Mouse (Mus musculus): ENCODE data around the gene Wdr62. TPM values are rescaled to one million over a fixed set of nuclear protein-coding genes. Genes with fewer than 3 reads are reported as not detected.
A peak's percentile ranks its signal among the peaks of the same experiment; 100 is the strongest.

The Wdr62 gene
- polyA plus RNA-seq, 1 experiment = 4.6 TPM

GRCm38 (mm10) chr7:30313666-30314320 is 33.6 kb upstream of the Wdr62 start:
- Histone ChIP-seq H3K27ac (replicated peaks; ENCODE audit: low read depth, low read length) (no peak overlapping the region), H3K4me1 (ENCODE audit: control insufficient read depth, insufficient read depth, insufficient read length, low read length) (peaks cover 5% of the 10 kb centered on the region), H3K4me3 (ENCODE audit: insufficient read depth, low read depth, low read length) (no peak overlapping the region)

GRCm38 (mm10) chr7:30310136-30310535 is 29.9 kb upstream of the Wdr62 start:
- Histone ChIP-seq H3K4me3 (ENCODE audit: insufficient read depth, low read depth, low read length) (no peak overlapping the region), H3K27ac (replicated peaks; ENCODE audit: low read depth, low read length) (no peak overlapping the region), H3K4me1 (ENCODE audit: control insufficient read depth, insufficient read depth, insufficient read length, low read length) (peaks cover 5% of the 10 kb centered on the region)

DNA sequence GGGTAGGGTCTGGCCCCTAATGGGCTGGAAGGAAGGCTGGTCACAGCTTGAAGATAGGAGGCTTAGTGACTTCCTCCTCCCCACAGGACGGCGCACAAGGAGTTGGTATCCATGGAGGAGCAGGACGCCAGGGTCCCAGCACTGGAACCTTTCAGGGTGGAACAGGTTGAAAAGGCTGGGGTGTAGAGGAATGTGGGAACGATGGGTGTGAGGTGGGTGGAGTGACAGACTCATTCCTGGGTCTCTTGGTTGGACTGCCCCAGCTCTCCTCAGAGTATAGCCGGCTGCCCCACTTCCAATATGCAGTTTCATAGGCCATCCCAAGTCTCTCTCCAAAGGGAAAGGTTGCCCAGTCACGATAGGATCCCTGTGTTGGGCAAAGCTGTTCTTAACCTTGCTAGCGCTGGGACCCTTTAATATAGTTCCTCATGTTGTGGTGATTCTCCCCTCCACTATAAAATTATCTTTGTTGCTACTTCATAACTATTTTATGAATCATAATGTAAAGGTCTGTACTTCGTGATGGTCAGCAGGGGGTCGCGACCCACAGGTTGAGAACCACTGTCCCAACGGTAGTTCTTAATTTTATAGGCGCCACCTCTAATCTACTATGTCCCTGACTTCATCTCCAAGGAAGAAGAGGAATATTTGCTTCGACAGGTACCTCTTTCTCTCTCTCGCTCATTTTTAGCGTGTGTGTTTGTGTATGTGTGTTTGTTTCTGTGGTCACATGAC is 29.3 kb upstream of the Wdr62 start:
- peak overlapping the region; percentile 66 for H3K4me3 ChIP-seq (ENCODE audit: insufficient read depth, low read depth, low read length)
- peaks cover 5% of the 10 kb centered on the region for H3K4me1 ChIP-seq (ENCODE audit: control insufficient read depth, insufficient read depth, insufficient read length, low read length)
- no peak overlapping the region for H3K27ac ChIP-seq (replicated peaks; ENCODE audit: low read depth, low read length)

DNA sequence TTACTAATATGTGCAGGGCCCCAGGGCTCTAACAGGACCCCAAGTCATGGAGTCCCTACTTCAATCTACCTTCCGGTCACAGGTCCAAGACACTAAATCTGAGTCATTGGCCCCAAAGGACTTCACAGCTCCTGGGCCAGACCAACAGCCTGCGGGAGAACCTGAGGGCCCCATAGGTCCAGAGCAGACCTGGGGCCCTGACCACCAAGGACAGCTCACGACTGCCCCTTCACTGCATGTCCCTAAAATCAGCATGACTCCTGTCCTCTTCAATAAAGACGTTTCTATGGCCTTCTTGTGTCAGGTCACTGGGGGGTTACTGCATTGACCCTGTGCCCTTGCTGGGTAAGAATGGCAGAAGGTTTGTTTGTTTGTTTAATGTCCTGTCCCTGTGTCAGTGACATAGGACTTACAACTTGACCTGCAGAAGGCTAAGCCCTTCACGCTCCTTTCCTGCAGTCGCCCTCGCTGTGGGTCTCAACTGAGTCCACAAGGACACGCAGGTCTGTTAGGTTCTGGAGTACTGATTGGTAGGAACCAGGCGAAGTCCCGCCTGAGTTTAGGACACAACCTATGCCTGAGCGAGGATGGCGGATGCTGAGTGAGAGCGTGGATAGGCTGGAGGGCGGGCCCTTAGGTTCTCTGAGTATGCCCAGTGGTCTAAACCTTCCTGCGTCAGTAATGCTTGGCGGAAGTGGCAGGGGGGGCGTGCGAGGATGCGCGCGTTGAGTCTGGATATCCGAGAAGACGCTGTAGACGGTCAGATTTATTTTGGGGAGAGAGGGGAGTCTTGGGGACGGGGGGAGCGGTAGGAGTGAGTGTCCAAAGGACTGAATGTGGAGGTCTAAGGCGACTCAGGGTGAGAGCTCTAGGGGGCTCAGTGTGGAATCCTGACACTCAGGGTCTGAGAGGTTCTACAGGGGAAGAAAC is 28.1 kb upstream of the Wdr62 start, which contains the start of gene Alkbh6:
Gene Alkbh6, plus strand, starts transcription at position 642 of the 930 bp plus-strand sequence.
- H3K4me1 ChIP-seq (ENCODE audit: control insufficient read depth, insufficient read depth, insufficient read length, low read length) = peaks cover 5% of the 10 kb centered on the region
- H3K4me3 ChIP-seq (ENCODE audit: insufficient read depth, low read depth, low read length) = peak within 1 kb of the TSS; percentile 66
- H3K27ac ChIP-seq (replicated peaks; ENCODE audit: low read depth, low read length) = peak within 1 kb of the TSS; percentile 88

GRCm38 (mm10) chr7:30306083-30306779 is 26.0 kb upstream of the Wdr62 start:
- Histone ChIP-seq H3K27ac (replicated peaks; ENCODE audit: low read depth, low read length) (no peak overlapping the region), H3K4me3 (ENCODE audit: insufficient read depth, low read depth, low read length) (no peak overlapping the region), H3K4me1 (ENCODE audit: control insufficient read depth, insufficient read depth, insufficient read length, low read length) (peaks cover 5% of the 10 kb centered on the region)

GRCm38 (mm10) chr7:30300914-30301313 is 20.7 kb upstream of the Wdr62 start:
- no peak overlapping the region for H3K27ac ChIP-seq (replicated peaks; ENCODE audit: low read depth, low read length)
- no peaks in the 10 kb centered on the region for H3K4me1 ChIP-seq (ENCODE audit: control insufficient read depth, insufficient read depth, insufficient read length, low read length)
- no peak overlapping the region for H3K4me3 ChIP-seq (ENCODE audit: insufficient read depth, low read depth, low read length)

DNA sequence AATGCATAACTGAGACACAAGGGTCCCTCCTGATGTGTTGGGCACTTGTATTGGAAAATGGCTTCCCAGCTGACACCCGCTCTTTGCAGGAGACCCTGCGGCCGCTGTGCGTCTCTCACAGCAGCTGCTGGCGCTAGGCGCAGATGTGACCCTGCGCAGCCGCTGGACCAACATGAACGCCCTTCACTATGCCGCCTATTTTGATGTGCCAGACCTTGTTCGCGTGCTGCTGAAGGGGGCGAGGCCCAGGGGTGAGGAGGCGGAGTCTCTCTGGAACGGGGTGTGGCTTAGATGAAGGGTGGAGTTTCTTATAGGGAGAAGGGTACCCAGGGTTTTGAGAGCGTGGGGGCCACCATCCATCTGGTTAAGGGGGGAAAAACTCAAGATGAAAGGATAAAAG is 17.0 kb upstream of the Wdr62 start:
- H3K4me3 ChIP-seq (ENCODE audit: insufficient read depth, low read depth, low read length) = no peak overlapping the region
- H3K4me1 ChIP-seq (ENCODE audit: control insufficient read depth, insufficient read depth, insufficient read length, low read length) = peaks cover 9% of the 10 kb centered on the region
- no peak overlapping the region for H3K27ac ChIP-seq (replicated peaks; ENCODE audit: low read depth, low read length)

DNA sequence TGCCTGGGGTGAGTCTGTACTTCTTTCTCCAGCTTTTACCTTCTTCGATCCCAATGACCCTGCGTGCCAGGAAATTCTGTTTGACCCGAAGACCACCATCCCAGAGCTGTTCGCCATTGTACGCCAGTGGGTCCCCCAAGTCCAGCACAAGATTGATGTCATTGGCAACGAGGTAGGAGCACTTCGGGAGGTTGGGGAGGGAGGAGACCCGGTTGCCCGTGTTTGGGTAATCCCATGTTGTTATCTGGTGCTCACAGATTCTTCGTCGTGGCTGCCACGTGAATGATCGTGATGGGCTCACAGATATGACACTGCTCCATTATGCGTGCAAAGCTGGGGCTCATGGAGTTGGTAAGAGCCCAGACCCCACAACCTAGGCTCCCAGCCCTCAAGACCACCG is 16.6 kb upstream of the Wdr62 start:
- no peak overlapping the region for H3K4me3 ChIP-seq (ENCODE audit: insufficient read depth, low read depth, low read length)
- H3K27ac ChIP-seq (replicated peaks; ENCODE audit: low read depth, low read length) = no peak overlapping the region
- peaks cover 9% of the 10 kb centered on the region for H3K4me1 ChIP-seq (ENCODE audit: control insufficient read depth, insufficient read depth, insufficient read length, low read length)

DNA sequence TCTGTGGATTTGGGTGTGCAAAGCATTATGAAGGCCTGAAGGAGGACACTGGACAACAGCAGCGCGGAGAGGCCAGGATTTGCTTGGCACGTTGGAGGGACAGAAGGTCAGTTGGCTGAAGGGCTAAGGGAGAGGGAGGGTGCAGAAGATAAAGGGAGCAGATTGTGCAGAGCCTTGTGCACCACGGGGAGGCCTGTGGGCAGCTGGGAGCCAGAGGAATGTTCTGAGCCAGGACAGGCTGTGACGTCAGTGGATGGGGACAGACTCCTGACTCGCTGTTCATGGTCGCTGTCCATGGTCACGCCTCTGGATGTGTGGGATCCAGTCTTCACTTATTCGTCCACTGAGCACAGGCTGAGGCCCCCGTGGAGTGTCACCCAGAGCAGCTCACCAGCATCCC is 14.9 kb upstream of the Wdr62 start:
- H3K4me1 ChIP-seq (ENCODE audit: control insufficient read depth, insufficient read depth, insufficient read length, low read length) = peaks cover 9% of the 10 kb centered on the region
- H3K27ac ChIP-seq (replicated peaks; ENCODE audit: low read depth, low read length) = peak overlapping the region; percentile 86

DNA sequence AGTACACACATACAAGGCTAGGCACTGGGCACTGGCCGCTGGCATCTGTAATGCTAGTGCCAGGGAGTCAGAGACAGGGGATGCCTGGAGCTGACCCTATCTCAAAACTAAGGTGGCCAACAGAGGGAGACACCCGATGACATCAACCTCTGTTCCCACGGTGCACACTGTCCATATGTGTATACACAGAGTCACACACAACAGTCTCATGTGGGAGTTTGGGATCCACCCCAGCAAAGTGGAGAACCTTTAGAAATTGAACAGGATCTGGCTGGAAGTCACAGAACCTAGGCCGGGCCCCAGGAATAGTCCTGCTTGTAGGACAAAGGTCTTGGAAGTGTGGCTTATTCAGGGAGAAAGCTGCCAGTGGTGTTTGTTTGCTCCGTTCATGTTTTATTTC is 14.1 kb upstream of the Wdr62 start:
- H3K27ac ChIP-seq (replicated peaks; ENCODE audit: low read depth, low read length) = peak overlapping the region; percentile 86
- peaks cover 9% of the 10 kb centered on the region for H3K4me1 ChIP-seq (ENCODE audit: control insufficient read depth, insufficient read depth, insufficient read length, low read length)
- no peak overlapping the region for H3K4me3 ChIP-seq (ENCODE audit: insufficient read depth, low read depth, low read length)

More for the DNA sequence above, 14.9 kb upstream of the Wdr62 start:
- no peak overlapping the region for H3K4me3 ChIP-seq (ENCODE audit: insufficient read depth, low read depth, low read length)

- Histone ChIP-seq H3K27ac (replicated peaks; ENCODE audit: low read depth, low read length) (0 out of 2 replicates have a peak overlapping the region, but pooled peaks have one; percentile 32), H3K4me3 (ENCODE audit: insufficient read depth, low read depth, low read length) (no peak overlapping the region), H3K4me1 (ENCODE audit: control insufficient read depth, insufficient read depth, insufficient read length, low read length) (peaks cover 9% of the 10 kb centered on the region)
Measured at GRCm38 (mm10) chr7:30293795-30294194, 13.6 kb upstream of the Wdr62 start.

DNA sequence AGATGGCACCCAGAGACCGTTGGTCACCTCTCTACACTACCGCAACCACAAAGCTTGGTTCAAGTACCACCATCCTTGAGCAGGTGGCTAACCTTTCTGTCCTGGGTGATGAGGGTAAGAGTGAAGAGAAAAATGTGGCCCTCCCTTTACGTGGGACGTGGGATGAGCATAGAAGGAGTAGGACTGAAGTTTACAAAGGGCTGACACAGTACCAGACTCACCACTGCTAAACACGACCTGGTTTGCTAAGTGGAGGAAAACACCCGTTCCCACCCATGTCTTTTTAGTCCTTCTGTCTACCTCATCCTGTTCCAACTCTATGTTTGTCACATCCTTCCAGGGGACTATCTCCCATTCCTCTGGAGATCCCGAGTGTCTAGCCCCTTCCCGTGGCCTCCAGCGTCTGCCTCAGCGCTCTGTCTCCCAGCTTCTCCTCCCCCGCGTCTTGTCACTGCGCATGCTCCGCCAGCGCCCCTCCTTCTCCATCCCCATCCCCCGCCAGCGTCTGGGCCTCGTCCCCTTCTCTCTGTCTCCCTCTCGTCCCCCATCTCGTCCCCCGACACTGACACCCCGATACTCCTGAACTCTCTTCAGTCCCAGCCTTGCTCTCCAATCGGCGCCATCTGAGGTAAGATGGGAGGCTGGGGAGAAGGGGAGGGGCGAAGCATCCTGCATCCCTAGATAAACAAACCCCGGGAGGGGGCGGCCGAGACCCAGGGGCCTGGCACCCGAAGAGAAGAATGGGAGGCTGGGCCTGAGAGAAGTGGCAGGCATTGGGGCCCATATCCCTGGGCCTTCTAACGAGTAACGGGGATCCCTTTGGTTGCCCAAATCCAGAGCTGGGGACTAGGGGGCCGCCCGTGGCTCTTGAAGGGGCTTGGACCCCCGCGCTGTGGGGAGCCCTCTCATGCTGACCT is 11.3 kb upstream of the Wdr62 start, which contains the start of gene Clip3:
Gene Clip3, plus strand, starts transcription at position 514 of the 917 bp plus-strand sequence.
- H3K27ac ChIP-seq (replicated peaks; ENCODE audit: low read depth, low read length) = no peak within 1 kb of the TSS
- H3K4me1 ChIP-seq (ENCODE audit: control insufficient read depth, insufficient read depth, insufficient read length, low read length) = peaks cover 9% of the 10 kb centered on the region
- peak within 1 kb of the TSS; percentile 56 for H3K4me3 ChIP-seq (ENCODE audit: insufficient read depth, low read depth, low read length)

DNA sequence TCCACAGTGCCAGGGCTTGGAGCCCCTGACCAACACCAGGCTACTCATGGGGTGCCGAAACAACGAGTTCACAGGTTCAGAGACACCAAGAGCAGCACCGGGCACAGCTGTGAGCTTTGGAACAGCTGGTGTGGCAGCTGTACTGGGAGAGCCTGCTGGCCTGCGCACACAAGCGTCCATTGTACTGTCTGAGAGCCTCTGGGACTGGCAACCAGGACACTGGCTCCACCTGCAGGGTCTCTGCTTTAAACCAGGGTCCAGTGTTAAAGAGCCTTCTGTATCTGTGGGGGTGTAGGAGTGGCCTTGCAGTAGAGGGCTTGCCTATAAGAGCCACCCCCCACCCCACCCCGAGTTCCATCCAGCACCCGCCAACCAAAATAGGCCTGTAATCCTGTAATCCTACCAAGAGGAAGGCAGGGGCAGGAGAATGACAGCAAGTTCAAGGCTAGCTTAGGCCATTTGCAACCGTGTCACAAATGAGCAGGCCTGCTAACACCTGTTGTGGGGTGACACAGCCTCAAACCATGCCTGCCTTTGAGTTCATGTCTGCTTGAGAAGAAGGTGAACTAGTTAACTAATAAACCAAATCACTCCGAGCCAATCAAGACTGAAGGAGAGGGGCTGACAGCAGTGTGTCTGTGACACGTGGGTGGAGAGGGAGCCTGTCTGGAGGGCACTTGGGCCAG is 9.6 kb upstream of the Wdr62 start:
- H3K4me3 ChIP-seq (ENCODE audit: insufficient read depth, low read depth, low read length) = no peak overlapping the region
- H3K27ac ChIP-seq (replicated peaks; ENCODE audit: low read depth, low read length) = no peak overlapping the region

More for the DNA sequence above, 9.6 kb upstream of the Wdr62 start:
- peaks cover 7% of the 10 kb centered on the region for H3K4me1 ChIP-seq (ENCODE audit: control insufficient read depth, insufficient read depth, insufficient read length, low read length)

Measured in brown adipose tissue, adult 24 weeks (tissue).